Comparison of ENCODE assay signal across 8 mouse cellular contexts in the genomic region with DNA sequence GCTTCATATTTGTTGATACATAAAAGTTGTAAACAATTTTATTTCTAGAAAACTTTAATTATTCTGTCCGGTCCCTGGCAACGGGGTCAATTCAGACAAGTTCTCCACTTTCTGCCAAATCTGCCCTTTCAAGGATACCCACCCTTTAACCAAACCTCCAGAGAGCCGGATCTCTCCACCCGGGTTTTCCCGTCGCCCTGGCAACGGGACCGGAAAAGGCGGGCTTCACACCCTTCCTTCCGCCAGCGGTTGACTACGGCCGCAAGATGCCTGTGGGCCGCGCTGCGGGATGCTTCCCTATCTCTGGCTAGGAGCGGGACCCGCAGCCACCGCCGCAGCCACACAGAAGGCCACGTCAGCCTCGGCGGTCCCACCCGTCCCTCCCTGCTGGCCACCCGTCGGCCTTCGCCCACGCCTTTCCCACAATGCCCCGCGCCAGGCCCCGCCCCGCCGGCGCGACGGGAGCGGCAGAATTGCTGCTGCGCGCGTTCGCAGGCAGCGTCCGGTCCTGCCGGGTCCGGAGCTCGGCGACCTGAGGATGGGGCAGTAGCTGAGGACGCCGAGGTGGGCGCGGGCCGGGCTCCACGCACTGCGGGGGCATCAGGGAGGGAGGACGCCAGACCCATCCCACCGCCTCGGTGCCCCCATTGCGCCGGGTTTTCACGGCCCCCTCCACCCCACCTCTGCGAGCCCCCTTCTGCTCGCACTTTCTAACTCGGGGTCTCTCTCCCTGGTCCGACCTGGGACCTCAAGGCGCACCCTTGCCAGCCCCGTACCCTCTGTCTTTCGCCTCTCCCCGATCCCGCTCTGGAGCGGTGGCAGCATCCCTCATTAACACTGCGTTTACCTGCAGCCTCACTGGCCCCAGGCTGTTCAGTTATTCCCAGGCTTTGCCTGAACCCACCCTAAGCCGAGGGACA. TPM values are rescaled to one million over a fixed set of nuclear protein-coding genes. Genes with fewer than 3 reads are reported as not detected.
DNase-seq lines count a peak whose midpoint lies in the region; ATAC-seq and TF ChIP-seq lines count a peak whose summit lies in the region.

TSS of gene Dnajc10 (plus strand) at position 225 of the 920 bp plus-strand sequence.

- peaks cover 29% of the 10 kb centered on the region for H3K36me3 ChIP-seq in forebrain, embryonic 10.5 days (replicated peaks)
- H3K36me3 ChIP-seq in heart, embryonic 15.5 days, result peaks cover 6% of the 10 kb centered on the region
- H3K36me3 ChIP-seq in liver, embryonic 14.5 days (replicated peaks; ENCODE audit: control insufficient read depth, insufficient read depth, low read depth), result no peaks in the 10 kb centered on the region
- no peaks in the 10 kb centered on the region for H3K36me3 ChIP-seq in neural tube, embryonic 11.5 days (ENCODE audit: control insufficient read depth, insufficient read depth, low read length)
- no peaks in the 10 kb centered on the region for H3K36me3 ChIP-seq in stomach, postnatal 0 days (ENCODE audit: control insufficient read depth, insufficient read depth, low read length)

- no peaks in the 10 kb centered on the region for H3K27me3 ChIP-seq in forebrain, embryonic 10.5 days (ENCODE audit: poor library complexity, severe bottlenecking)
- H3K27me3 ChIP-seq in heart, embryonic 15.5 days, result no peaks in the 10 kb centered on the region
- H3K27me3 ChIP-seq in liver, embryonic 14.5 days (ENCODE audit: control insufficient read depth, insufficient read depth, low read length), result no peaks in the 10 kb centered on the region
- H3K27me3 ChIP-seq in neural tube, embryonic 11.5 days (ENCODE audit: control insufficient read depth, insufficient read depth, low read length), result no peaks in the 10 kb centered on the region
- H3K27me3 ChIP-seq in stomach, postnatal 0 days (ENCODE audit: control insufficient read depth, insufficient read depth, low read length), result no peaks in the 10 kb centered on the region

- ATAC-seq in heart, embryonic 15.5 days (replicated peaks; ENCODE audit: insufficient number of reproducible peaks, insufficient read depth, low FRiP score, low read depth), result peak; percentile 93
- peak; percentile 95 for ATAC-seq in liver, embryonic 14.5 days (ENCODE audit: insufficient read depth)
- ATAC-seq in neural tube, embryonic 11.5 days (ENCODE audit: insufficient read depth, low FRiP score, low TSS enrichment), result peak; percentile 93
- ATAC-seq in stomach, postnatal 0 days (ENCODE audit: low FRiP score, low TSS enrichment), result peak; percentile 94

- no peak for TF ChIP-seq EP300 in liver, embryonic 14.5 days (IDR thresholded peaks at IDR 0.05; ENCODE audit: low read depth)
- TF ChIP-seq EP300 in stomach, postnatal 0 days (optimal IDR thresholded peaks at IDR 0.05), result no peak

- peak within 1 kb of the TSS; percentile 98 for H3K27ac ChIP-seq in forebrain, embryonic 10.5 days
- H3K27ac ChIP-seq in heart, embryonic 15.5 days, result peak within 1 kb of the TSS; percentile 91
- peak within 1 kb of the TSS; percentile 83 for H3K27ac ChIP-seq in liver, embryonic 14.5 days
- peak within 1 kb of the TSS; percentile 91 for H3K27ac ChIP-seq in neural tube, embryonic 11.5 days (ENCODE audit: low read depth, low read length)
- H3K27ac ChIP-seq in stomach, postnatal 0 days (replicated peaks), result peak within 1 kb of the TSS; percentile 94

- no peak for TF ChIP-seq CTCF in liver, embryonic 14.5 days (IDR thresholded peaks at IDR 0.05; ENCODE audit: low read depth)
- peak; percentile 1; the same call in 1 of the 2 replicates for TF ChIP-seq CTCF in stomach, postnatal 0 days (IDR thresholded peaks at IDR 0.05; ENCODE audit: low read depth)

- H3K9me3 ChIP-seq in forebrain, embryonic 10.5 days, result no peaks in the 10 kb centered on the region
- H3K9me3 ChIP-seq in heart, embryonic 15.5 days (replicated peaks), result no peaks in the 10 kb centered on the region
- H3K9me3 ChIP-seq in liver, embryonic 14.5 days (ENCODE audit: control insufficient read depth, low read length), result no peaks in the 10 kb centered on the region
- H3K9me3 ChIP-seq in neural tube, embryonic 11.5 days (ENCODE audit: control insufficient read depth, low read length), result no peaks in the 10 kb centered on the region
- no peaks in the 10 kb centered on the region for H3K9me3 ChIP-seq in stomach, postnatal 0 days (ENCODE audit: control insufficient read depth, low read length)

- peaks cover 16% of the 10 kb centered on the region for H3K4me1 ChIP-seq in forebrain, embryonic 10.5 days
- peaks cover 7% of the 10 kb centered on the region; the same call in 1 of the 2 replicates for H3K4me1 ChIP-seq in heart, embryonic 15.5 days (replicated peaks)
- peaks cover 0 to 4% of the 10 kb centered on the region in 2 experiments; a peak in 1 of 4 replicates for H3K4me1 ChIP-seq in liver, embryonic 14.5 days (replicated peaks; ENCODE audit: control insufficient read depth in 2 of 2, insufficient read depth in 2 of 2, low read length in 1 of 2)
- no peaks in the 10 kb centered on the region for H3K4me1 ChIP-seq in neural tube, embryonic 11.5 days (ENCODE audit: control insufficient read depth, insufficient read depth, low read length)
- H3K4me1 ChIP-seq in stomach, postnatal 0 days (replicated peaks; ENCODE audit: control insufficient read depth, insufficient read depth), result no peaks in the 10 kb centered on the region

- DNase-seq in CD8-positive naive resting alpha-beta T cell, adult 2 months (ENCODE audit: low read depth in 2 of 2, low spot score in 2 of 2), result peak; percentile 77 to 79
- DNase-seq in c-Kit-positive CD71-negative TER-119-negative erythroid progenitor cells, embryonic 14.5 days (ENCODE audit: low read depth), result peak; percentile 83
- peak; percentile 92 for DNase-seq in forebrain, embryonic 10.5 days (ENCODE audit: extremely low spot score, low spot score)
- DNase-seq in kidney, postnatal 25 days, result peak; percentile 92 to 96
- DNase-seq in liver, embryonic 14.5 days (ENCODE audit: low read depth in 3 of 3, low spot score in 3 of 3), result peak; percentile 80 to 84 (median 81)
- DNase-seq in neural tube, embryonic 11.5 days (ENCODE audit: low spot score), result peak; percentile 90
- DNase-seq in stomach, postnatal 0 days (ENCODE audit: low spot score), result peak; percentile 94

- peak within 1 kb of the TSS; percentile 89 for H3K9ac ChIP-seq in heart, embryonic 15.5 days
- peak within 1 kb of the TSS; percentile 79 for H3K9ac ChIP-seq in liver, embryonic 14.5 days (replicated peaks)
- peak within 1 kb of the TSS; percentile 85 for H3K9ac ChIP-seq in neural tube, embryonic 11.5 days (ENCODE audit: low read length)
- H3K9ac ChIP-seq in stomach, postnatal 0 days (ENCODE audit: low read length), result peak within 1 kb of the TSS; percentile 91

- H3K4me2 ChIP-seq in heart, embryonic 15.5 days, result peak within 1 kb of the TSS; percentile 84
- H3K4me2 ChIP-seq in liver, embryonic 14.5 days (ENCODE audit: low read depth), result peak within 1 kb of the TSS; percentile 83
- H3K4me2 ChIP-seq in neural tube, embryonic 11.5 days (ENCODE audit: low read depth), result peak within 1 kb of the TSS; percentile 63
- H3K4me2 ChIP-seq in stomach, postnatal 0 days (replicated peaks; ENCODE audit: low read depth), result peak within 1 kb of the TSS; percentile 77

- WGBS in forebrain, embryonic 10.5 days, result under 1% methylated on average over 71 of the region's 72 CpGs
- under 1% methylated on average over 72 of the region's 72 CpGs for WGBS in heart, embryonic 15.5 days
- under 1% methylated on average over 69 of the region's 72 CpGs for WGBS in liver, embryonic 14.5 days (ENCODE audit: insufficient replicate concordance)
- under 1% methylated on average over 64 of the region's 72 CpGs for WGBS in neural tube, embryonic 11.5 days
- under 1% methylated on average over 71 of the region's 72 CpGs for WGBS in stomach, postnatal 0 days

- peak within 1 kb of the TSS; percentile 93 for H3K4me3 ChIP-seq in forebrain, embryonic 10.5 days
- H3K4me3 ChIP-seq in heart, embryonic 15.5 days, result peak within 1 kb of the TSS; percentile 96
- H3K4me3 ChIP-seq in liver, embryonic 14.5 days (ENCODE audit: insufficient read depth in 1 of 2, low read depth in 2 of 2, low read length in 2 of 2), result peak within 1 kb of the TSS; percentile 77 to 86
- H3K4me3 ChIP-seq in neural tube, embryonic 11.5 days (ENCODE audit: low read depth, low read length), result peak within 1 kb of the TSS; percentile 77
- H3K4me3 ChIP-seq in stomach, postnatal 0 days (ENCODE audit: low read depth, low read length), result peak within 1 kb of the TSS; percentile 88

RNA-seq across cellular contexts. Expression of gene Dnajc10, which starts in this region (rescaled TPM):
- 83.5 and 86.5 TPM in 2 replicates for polyA plus RNA-seq in forebrain, embryonic 10.5 days (2016; fragmentation: Nextera tagmentation; extraction: Ambion mirVana)
- 47.2 and 52.2 TPM in 2 replicates for polyA plus RNA-seq in heart, embryonic 15.5 days (2015; fragmentation: Nextera tagmentation; extraction: Ambion mirVana)
- polyA plus RNA-seq in liver, embryonic 14.5 days (2012; rRNA removed), result 6.2 and 9.0 TPM in 2 replicates
- 18.0 and 19.5 TPM in 2 replicates for polyA plus RNA-seq in liver, embryonic 14.5 days (2014; fragmentation: Nextera tagmentation; extraction: Ambion mirVana)
- 96.0 and 96.6 TPM in 2 replicates for polyA plus RNA-seq in neural tube, embryonic 11.5 days (2014; fragmentation: Nextera tagmentation; extraction: Ambion mirVana)
- polyA plus RNA-seq in stomach, postnatal 0 days (2015; fragmentation: Nextera tagmentation; extraction: Ambion mirVana), result 48.6 and 50.2 TPM in 2 replicates

Comparison
In these comparisons a context has a peak if more than half of its experiments do, and no peak if none do; other contexts are left out.
1. Peak in every context shown above with its lines: DNase-seq, ATAC-seq, H3K4me3 ChIP-seq and H3K27ac ChIP-seq.